Mouse (Mus musculus): ENCODE results near the gene Xrn1.

DNA sequence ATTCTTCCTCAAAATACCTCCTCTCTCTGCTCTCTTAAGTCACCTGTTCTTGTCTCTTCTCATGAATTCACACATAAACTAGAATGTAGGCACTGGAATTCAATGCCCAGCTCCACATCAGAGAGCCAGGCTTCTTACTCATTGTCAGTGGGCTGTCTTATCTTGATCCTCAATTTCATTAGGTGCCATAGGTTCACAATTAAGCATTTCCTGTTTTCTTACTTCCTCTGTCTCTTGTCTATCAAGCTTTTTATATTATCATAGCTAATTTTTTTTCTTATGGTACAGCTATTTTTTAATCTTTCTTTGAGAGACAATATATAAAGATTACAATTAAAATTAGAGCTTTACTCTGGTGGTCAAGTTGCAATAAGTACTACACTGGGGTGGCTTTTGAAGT, 6.5 kb downstream of the Xrn1 start:
- TF ChIP-seq POLR2A (IDR thresholded peaks at IDR 0.05; ENCODE audit: low read depth, low read length) (no peak), CTCF (IDR thresholded peaks at IDR 0.05; ENCODE audit: borderline replicate concordance, insufficient read depth, low read length) (no peak)
